Mouse (Mus musculus): Measurements from ENCODE around the gene Gm8797. TPM values are rescaled to one million over a fixed set of nuclear protein-coding genes. Genes with fewer than 3 reads are reported as not detected.
"Not testable (repeated sequence)": the region's sequence is repeated elsewhere in the genome, so short reads cannot be mapped to it uniquely, and the experiment has no call there.

Gene Gm8797
- 7.2 and 13.3 TPM in 2 replicates for total RNA-seq (2017)

DNA sequence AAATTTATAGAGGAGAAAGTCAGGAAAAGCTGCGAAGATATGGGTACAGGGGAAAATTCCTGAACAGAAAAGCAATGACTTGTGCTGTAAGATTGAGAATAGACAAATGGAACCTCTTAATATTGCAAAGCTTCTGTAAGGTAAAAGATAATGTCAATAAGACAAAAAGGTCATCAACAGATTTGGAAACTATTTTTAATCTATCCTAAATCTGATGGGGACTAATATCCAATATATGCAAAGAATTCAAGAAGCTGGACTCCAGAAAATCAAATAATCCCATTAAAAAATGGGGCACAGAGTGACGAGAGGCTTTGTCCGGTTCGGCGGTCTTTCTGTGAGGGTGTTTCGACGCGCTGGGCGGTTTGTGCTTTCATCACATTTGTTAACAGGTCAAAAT is at the start of gene Gm8797:
Gene Gm8797, plus strand, starts transcription at position 301 of the 400 bp plus-strand sequence.
- not testable (repeated sequence) for ATAC-seq (ENCODE audit: extremely low read depth, insufficient number of reproducible peaks, low FRiP score, poor library complexity, severe bottlenecking)

DNA sequence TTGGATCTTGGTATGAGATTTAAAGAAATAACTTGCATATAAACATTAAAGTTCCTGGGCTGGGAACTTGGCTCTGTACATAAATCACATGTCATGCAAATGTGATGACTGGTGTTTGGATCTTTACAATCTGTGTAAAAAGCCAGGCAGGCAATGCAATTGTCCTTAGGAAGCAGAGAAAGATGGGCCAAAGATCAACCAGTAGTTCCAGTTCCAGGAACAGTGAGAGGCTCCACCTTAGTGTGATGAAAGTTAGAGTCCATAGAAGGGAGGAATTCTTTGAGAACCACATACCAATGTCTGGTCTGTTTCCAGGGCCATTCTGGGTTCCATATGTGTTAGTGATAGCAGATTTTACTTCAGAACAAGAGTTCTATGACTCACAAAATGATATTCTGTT is 36.1 kb upstream of the Gm8797 start:
- ATAC-seq (ENCODE audit: extremely low read depth, insufficient number of reproducible peaks, low FRiP score, poor library complexity, severe bottlenecking): no peak

DNA sequence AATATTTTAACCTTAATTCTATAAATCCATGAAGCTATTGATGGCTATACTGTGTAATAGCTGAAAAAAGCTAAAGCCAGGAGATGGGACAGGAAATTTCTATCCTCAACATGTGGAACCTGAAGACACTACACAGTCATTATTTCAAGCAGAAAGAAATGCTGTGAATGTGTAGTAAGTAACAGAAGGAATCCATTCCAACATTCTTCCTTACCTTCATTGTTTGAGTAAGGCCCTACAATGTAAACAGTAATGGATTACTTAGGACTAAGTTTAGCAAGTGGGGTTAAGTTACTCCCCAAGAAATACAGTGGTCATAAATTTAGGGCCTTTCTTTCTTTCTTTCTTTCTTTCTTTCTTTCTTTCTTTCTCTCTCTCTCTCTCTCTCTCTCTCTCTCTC is 17.7 kb upstream of the Gm8797 start:
- ATAC-seq (ENCODE audit: extremely low read depth, insufficient number of reproducible peaks, low FRiP score, poor library complexity, severe bottlenecking): no peak

DNA sequence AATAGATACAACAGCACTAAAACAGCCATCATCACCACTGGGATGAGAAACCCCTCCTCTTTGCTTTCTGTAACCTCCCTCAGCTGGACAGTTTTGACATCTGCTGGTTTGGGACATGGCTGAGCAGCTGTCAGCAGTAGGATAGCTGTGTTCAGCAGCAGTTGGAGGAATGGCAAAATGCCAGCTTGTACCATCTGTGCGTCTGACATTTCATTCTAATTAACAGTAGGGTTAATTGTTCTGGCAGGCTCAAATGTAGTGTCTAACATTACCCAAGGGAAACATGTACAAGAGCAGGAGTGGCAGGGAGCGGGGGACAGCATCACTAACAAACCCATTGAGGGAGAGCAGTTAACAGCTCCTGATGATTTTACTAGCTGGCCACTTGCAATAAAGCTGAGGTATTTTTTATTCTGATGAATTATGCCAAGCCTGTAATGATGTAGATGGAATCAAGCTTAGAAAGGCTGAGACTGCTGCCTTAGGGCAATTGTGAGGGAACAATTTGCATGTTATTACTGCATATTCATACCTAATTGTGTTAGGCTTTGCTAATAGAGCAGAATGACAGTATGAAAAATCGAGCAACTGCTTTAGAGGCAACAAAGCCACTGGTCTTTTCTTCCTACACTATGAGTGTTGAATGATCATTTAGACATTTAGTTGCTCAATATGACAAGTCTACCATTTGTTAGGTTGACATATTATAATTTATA is 4.3 kb downstream of the Gm8797 start:
- no peak for ATAC-seq (ENCODE audit: extremely low read depth, insufficient number of reproducible peaks, low FRiP score, poor library complexity, severe bottlenecking)

DNA sequence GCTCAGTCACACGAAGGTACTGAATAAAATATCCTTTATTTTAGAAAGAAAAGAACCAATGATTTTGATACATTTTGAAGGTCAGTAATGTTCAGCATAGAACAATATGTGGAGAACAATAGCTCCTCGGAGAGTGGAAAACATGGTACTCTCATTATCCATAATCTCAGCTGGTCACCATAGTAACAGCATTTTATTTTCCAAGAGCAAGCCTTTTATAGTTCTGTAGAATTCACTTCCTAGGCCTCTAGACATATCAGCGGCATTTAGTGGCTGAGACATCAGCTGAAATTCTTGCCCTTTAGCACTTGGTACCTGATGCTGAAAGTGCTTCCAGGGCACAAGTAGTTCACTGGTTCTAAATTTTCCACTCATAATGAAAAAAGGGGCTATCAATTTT is 15.7 kb downstream of the Gm8797 start:
- ATAC-seq (ENCODE audit: extremely low read depth, insufficient number of reproducible peaks, low FRiP score, poor library complexity, severe bottlenecking): no peak

DNA sequence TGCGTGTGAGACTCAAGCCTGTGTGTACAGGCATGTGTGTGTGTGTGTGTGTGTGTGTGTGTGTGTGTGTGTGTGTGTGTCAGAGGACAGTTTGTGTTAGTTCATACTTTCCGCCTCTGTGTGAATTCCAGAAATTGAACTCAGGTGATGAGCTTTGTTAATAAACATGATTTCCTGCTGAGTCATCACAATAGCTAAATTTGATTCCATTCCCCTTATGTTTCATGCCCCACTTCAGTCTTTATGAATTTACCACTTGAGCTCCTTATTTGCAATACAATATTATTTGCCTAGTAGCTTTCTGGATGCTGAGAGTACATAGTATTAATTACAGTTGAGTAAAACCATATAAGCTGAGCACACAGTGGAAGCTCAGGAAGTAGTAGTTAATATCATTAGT is 26.3 kb downstream of the Gm8797 start:
- no peak for ATAC-seq (ENCODE audit: extremely low read depth, insufficient number of reproducible peaks, low FRiP score, poor library complexity, severe bottlenecking)

Measured in neutrophil, adult 5-6 weeks (primary cell).